Mouse (Mus musculus): ENCODE data around the gene Acvrl1. TPM values are rescaled to one million over a fixed set of nuclear protein-coding genes. Genes with fewer than 3 reads are reported as not detected.

Acvrl1 gene
- polyA plus RNA-seq, 1 experiment from 2014 or later = 4.1 TPM

- H3K27ac ChIP-seq (ENCODE audit: low read depth, low read length) = no peak overlapping the region
- H3K9me3 ChIP-seq (replicated peaks; ENCODE audit: control insufficient read depth, low read length) = no peaks in the 10 kb centered on the region
- H3K4me2 ChIP-seq (ENCODE audit: low read length) = no peak overlapping the region
- H3K36me3 ChIP-seq (ENCODE audit: control insufficient read depth, insufficient read depth, low read length) = peaks cover 47% of the 10 kb centered on the region
- WGBS = 96% methylated on average over 6 of the region's 6 CpGs
- DNase-seq (ENCODE audit: low spot score) (no peak), ATAC-seq (no peak)
- no peaks in the 10 kb centered on the region for H3K27me3 ChIP-seq (replicated peaks; ENCODE audit: control insufficient read depth, insufficient read depth, low read length)
- H3K4me1 ChIP-seq (ENCODE audit: control insufficient read depth, insufficient read depth, low read length) = peaks cover 15% of the 10 kb centered on the region
- H3K9ac ChIP-seq (ENCODE audit: low read length) = no peak overlapping the region
- no peak overlapping the region for H3K4me3 ChIP-seq (ENCODE audit: low read depth, low read length)
Observed at GRCm38 (mm10) chr15:101193971-101194370, 65.6 kb downstream of the Acvrl1 start.

Small RNAs within 50 kb of the gene (microRNA-seq; reads per million reads assigned to microRNA genes)
- gene Mir6962 = 1.1 reads per million

Other genes with a start within 250 kb of the Acvrl1 start
- gene Gm47841, start 81.1 kb upstream of the Acvrl1 start, polyA plus RNA-seq (2014; fragmentation: Nextera tagmentation; extraction: Ambion mirVana) = not detected in 2 replicates
- 0.09 TPM in 1 of 2 replicates, not detected in the other for gene Fignl2, start 50.0 kb upstream of the Acvrl1 start, polyA plus RNA-seq (2014; fragmentation: Nextera tagmentation; extraction: Ambion mirVana)
- gene Ankrd33, start 12.8 kb upstream of the Acvrl1 start, polyA plus RNA-seq (2014; fragmentation: Nextera tagmentation; extraction: Ambion mirVana) = not detected in 2 replicates
- gene Acvr1b, start 45.5 kb downstream of the Acvrl1 start, polyA plus RNA-seq (2014; fragmentation: Nextera tagmentation; extraction: Ambion mirVana) = 24.7 and 33.5 TPM in 2 replicates
- gene Grasp, start 95.7 kb downstream of the Acvrl1 start, polyA plus RNA-seq (2014; fragmentation: Nextera tagmentation; extraction: Ambion mirVana) = 0.93 and 1.0 TPM in 2 replicates
- gene Nr4a1, start 125.7 kb downstream of the Acvrl1 start, polyA plus RNA-seq (2014; fragmentation: Nextera tagmentation; extraction: Ambion mirVana) = 2.1 and 2.9 TPM in 2 replicates
- 82.3 and 83.1 TPM in 2 replicates for gene Atg101, start 155.8 kb downstream of the Acvrl1 start, polyA plus RNA-seq (2014; fragmentation: Nextera tagmentation; extraction: Ambion mirVana)
- 0.25 TPM in 2 replicates for gene 6030408B16Rik, start 164.7 kb downstream of the Acvrl1 start, polyA plus RNA-seq (2014; fragmentation: Nextera tagmentation; extraction: Ambion mirVana)
- not detected in 2 replicates for gene Krt80, start 241.6 kb downstream of the Acvrl1 start, polyA plus RNA-seq (2014; fragmentation: Nextera tagmentation; extraction: Ambion mirVana)

Data from forebrain, embryonic 14.5 days (tissue).